Mouse (Mus musculus): Measurements from ENCODE around the gene Psg21. TPM values are rescaled to one million over a fixed set of nuclear protein-coding genes. Genes with fewer than 3 reads are reported as not detected.

Gene Psg21
- polyA plus RNA-seq (2012; rRNA removed), result not detected in 2 replicates

GRCm38 (mm10) chr7:18656625-18657024 lies at the start of gene Psg21:
Gene Psg21, minus strand, starts transcription at chr7:18656725.

DNA sequence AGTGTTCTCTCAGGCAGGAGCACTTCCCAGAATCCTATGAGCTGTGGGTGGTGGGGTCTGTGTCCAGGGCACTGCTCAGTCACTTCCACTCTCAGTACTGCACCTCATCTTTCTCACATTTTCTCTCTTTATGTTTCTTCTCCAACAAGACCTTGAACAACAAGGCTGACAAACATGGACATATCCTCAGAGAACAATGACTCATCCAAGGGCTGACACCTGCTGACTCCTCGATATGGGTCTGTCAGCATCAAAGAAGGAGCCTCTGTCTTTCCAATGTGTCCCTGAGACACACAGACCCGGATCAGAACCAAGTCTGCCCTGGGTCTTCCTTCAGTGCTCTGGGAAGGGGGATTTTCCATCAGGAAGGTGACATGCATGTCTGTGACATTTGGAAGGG lies 29.6 kb upstream of the Psg21 start, which contains the start of gene Psg20:
Gene Psg20 (minus strand): TSS at position 101 of the 400 bp plus-strand sequence.

GRCm38 (mm10) chr7:18616401-18616800 lies 40.1 kb downstream of the Psg21 start, which contains the start of gene Psg23:
Gene Psg23, minus strand, starts transcription at chr7:18616501.

Other genes with a start within 250 kb of the Psg21 start
- not detected in 2 replicates for gene Psg28, start 224.7 kb downstream of the Psg21 start, polyA plus RNA-seq (2012; rRNA removed)
- gene Psg26, start 172.5 kb downstream of the Psg21 start, polyA plus RNA-seq (2012; rRNA removed), result not detected in 2 replicates
- gene Psg25, start 124.5 kb downstream of the Psg21 start, polyA plus RNA-seq (2012; rRNA removed), result not detected in 2 replicates
- gene Psg27, start 89.4 kb downstream of the Psg21 start, polyA plus RNA-seq (2012; rRNA removed), result not detected in 2 replicates
- not detected in 2 replicates for gene Psg23, start 40.2 kb downstream of the Psg21 start, polyA plus RNA-seq (2012; rRNA removed)
- 0.18 and 0.20 TPM in 2 replicates for gene Psg20, start 29.5 kb upstream of the Psg21 start, polyA plus RNA-seq (2012; rRNA removed)
- gene Psg22, start 61.4 kb upstream of the Psg21 start, polyA plus RNA-seq (2012; rRNA removed), result not detected in 2 replicates
- gene Psg19, start 141.8 kb upstream of the Psg21 start, polyA plus RNA-seq (2012; rRNA removed), result not detected in 2 replicates
- gene Psg17, start 164.9 kb upstream of the Psg21 start, polyA plus RNA-seq (2012; rRNA removed), result 0.41 and 0.78 TPM in 2 replicates
- 9.3 and 10.4 TPM in 2 replicates for gene Mill2, start 183.2 kb upstream of the Psg21 start, polyA plus RNA-seq (2012; rRNA removed)
- gene Pglyrp1, start 214.6 kb upstream of the Psg21 start, polyA plus RNA-seq (2012; rRNA removed), result 69.1 and 85.2 TPM in 2 replicates